Mouse (Mus musculus): ENCODE measurements around the gene Ssh2.

GRCm38 (mm10) chr11:77179771-77180170 lies 36.3 kb upstream of the Ssh2 start:
- TF ChIP-seq ZC3H11A (IDR thresholded peaks at IDR 0.05; ENCODE audit: borderline replicate concordance, low read depth, low read length) (no peak), MAFK (IDR thresholded peaks at IDR 0.05; ENCODE audit: insufficient read depth, low read depth, low read length) (no peak), CHD2 (IDR thresholded peaks at IDR 0.05; ENCODE audit: low read depth, low read length) (no peak), HCFC1 (IDR thresholded peaks at IDR 0.05; ENCODE audit: borderline replicate concordance, insufficient read depth, low read length) (no peak)

All from ES-E14 (cell line).